8 mouse cellular contexts compared by ENCODE assay signal in the genomic region with DNA sequence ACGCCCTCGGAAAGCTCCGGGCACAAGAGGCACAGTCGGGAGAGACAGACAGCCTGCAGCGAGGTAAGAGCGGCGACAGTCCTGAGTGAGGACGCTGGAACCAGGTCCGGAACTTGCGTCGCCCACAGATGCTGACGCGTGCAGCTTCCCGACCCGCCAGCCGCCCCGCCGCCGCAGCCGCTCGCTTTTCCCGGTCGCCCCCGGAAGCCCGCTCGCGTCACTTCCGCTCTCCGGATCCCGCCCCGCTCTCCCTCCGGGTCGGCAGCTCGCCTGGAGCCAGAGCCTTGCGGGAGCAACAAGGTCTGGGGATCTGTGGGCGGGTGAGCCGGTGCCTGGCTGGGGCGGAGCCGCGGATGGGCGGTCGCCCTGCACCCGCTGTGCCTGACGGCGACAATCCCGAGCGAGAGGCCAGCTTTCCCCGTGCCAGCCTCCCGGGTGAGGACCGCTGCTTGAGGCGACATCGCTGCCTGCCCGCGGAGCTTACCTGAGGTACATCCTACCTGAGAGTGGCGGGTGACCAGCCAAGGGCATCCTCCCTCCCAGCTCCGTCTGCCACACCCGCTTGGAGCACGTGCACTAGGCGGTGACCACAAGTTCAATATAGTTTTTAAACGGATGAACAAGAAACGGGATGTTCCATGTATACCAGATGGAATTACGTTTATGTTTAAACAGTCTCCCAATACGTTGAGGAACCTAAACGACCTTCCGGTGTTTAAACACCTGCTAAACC. TPM values are rescaled to one million over a fixed set of nuclear protein-coding genes. Genes with fewer than 3 reads are reported as not detected.
DNase-seq lines count a peak whose midpoint lies in the region; ATAC-seq and TF ChIP-seq lines count a peak whose summit lies in the region.

Gene Ago3, minus strand, starts transcription at position 210 of the 733 bp plus-strand sequence.

- peaks cover 22% of the 10 kb centered on the region for H3K4me1 ChIP-seq in G1E (ENCODE audit: insufficient read depth, low read depth, low read length)
- peaks cover 3% of the 10 kb centered on the region; the same call in 1 of the 2 replicates for H3K4me1 ChIP-seq in forebrain, postnatal 0 days (ENCODE audit: insufficient read depth)
- H3K4me1 ChIP-seq in lung, embryonic 16.5 days (replicated peaks; ENCODE audit: control insufficient read depth, insufficient read depth, low read length): peaks cover 4% of the 10 kb centered on the region; the same call in 1 of the 2 replicates

- no peak for TF ChIP-seq CTCF in G1E (IDR thresholded peaks at IDR 0.05; ENCODE audit: low read depth, low read length)
- no peak for TF ChIP-seq CTCF in forebrain, postnatal 0 days (IDR thresholded peaks at IDR 0.05; ENCODE audit: low read depth)

- H3K9ac ChIP-seq in forebrain, postnatal 0 days: peak within 1 kb of the TSS; percentile 81
- peak within 1 kb of the TSS; percentile 91 for H3K9ac ChIP-seq in lung, embryonic 16.5 days (ENCODE audit: low read length)

- H3K4me2 ChIP-seq in forebrain, postnatal 0 days (ENCODE audit: low read depth): peak within 1 kb of the TSS; percentile 84
- peak within 1 kb of the TSS; percentile 88 for H3K4me2 ChIP-seq in lung, embryonic 16.5 days (ENCODE audit: low read depth, low read length)

- no peaks in the 10 kb centered on the region for H3K27me3 ChIP-seq in G1E (ENCODE audit: insufficient read depth, low read length)
- H3K27me3 ChIP-seq in forebrain, postnatal 0 days (ENCODE audit: insufficient read depth, low read length): no peaks in the 10 kb centered on the region
- H3K27me3 ChIP-seq in lung, embryonic 16.5 days (ENCODE audit: control insufficient read depth, insufficient read depth, low read depth, low read length): no peaks in the 10 kb centered on the region

- peak; percentile 90 for ATAC-seq in G1E (ENCODE audit: extremely low read depth, insufficient number of reproducible peaks, low FRiP score, poor library complexity, severe bottlenecking)
- ATAC-seq in forebrain, postnatal 0 days: peak; percentile 97
- ATAC-seq in hematopoietic stem cell, adult 5-6 weeks (replicated peaks in 1 of 2; ENCODE audit: insufficient read depth in 1 of 2, low FRiP score in 2 of 2, low TSS enrichment in 1 of 2, low read depth in 1 of 2, poor library complexity in 2 of 2, severe bottlenecking in 2 of 2): peak; percentile 84 to 92
- peak; percentile 98 for ATAC-seq in lung, embryonic 16.5 days (ENCODE audit: low read depth)

- no peaks in the 10 kb centered on the region for H3K9me3 ChIP-seq in G1E (replicated peaks)
- H3K9me3 ChIP-seq in forebrain, postnatal 0 days (ENCODE audit: low read length): no peaks in the 10 kb centered on the region
- no peaks in the 10 kb centered on the region for H3K9me3 ChIP-seq in lung, embryonic 16.5 days (ENCODE audit: control insufficient read depth, low read length)

- peaks cover 18% of the 10 kb centered on the region for H3K36me3 ChIP-seq in G1E (replicated peaks)
- H3K36me3 ChIP-seq in forebrain, postnatal 0 days (ENCODE audit: insufficient read depth): no peaks in the 10 kb centered on the region
- H3K36me3 ChIP-seq in lung, embryonic 16.5 days (ENCODE audit: control insufficient read depth, insufficient read depth, low read length): no peaks in the 10 kb centered on the region

- peak within 1 kb of the TSS; percentile 100 for H3K4me3 ChIP-seq in G1E (ENCODE audit: low read depth, low read length)
- peak within 1 kb of the TSS; percentile 95 for H3K4me3 ChIP-seq in forebrain, postnatal 0 days (ENCODE audit: low read depth, low read length)
- H3K4me3 ChIP-seq in lung, embryonic 16.5 days (ENCODE audit: low read length): peak within 1 kb of the TSS; percentile 94

- WGBS in forebrain, postnatal 0 days: 3% methylated on average over 46 of the region's 65 CpGs
- WGBS in lung, embryonic 16.5 days: under 1% methylated on average over 62 of the region's 65 CpGs

- peak within 1 kb of the TSS; percentile 84 for H3K27ac ChIP-seq in forebrain, postnatal 0 days (ENCODE audit: low read depth, low read length)
- peak within 1 kb of the TSS; percentile 89 for H3K27ac ChIP-seq in lung, embryonic 16.5 days (ENCODE audit: low read length)

- DNase-seq in G1E (ENCODE audit: low spot score): peak; percentile 95
- peak; percentile 96 for DNase-seq in cerebellum, adult 18-20 months
- DNase-seq in forebrain, postnatal 0 days: peak; percentile 91
- peak; percentile 70 for DNase-seq in layer of hippocampus, adult 9-10 months (ENCODE audit: low spot score)
- DNase-seq in ovary, postnatal 10 days (ENCODE audit: low spot score): peak; percentile 80
- peak; percentile 83 to 91 for DNase-seq in thymus, postnatal 10 days (ENCODE audit: low spot score in 2 of 2)

RNA-seq across cellular contexts. Expression of gene Ago3, which starts in this region (rescaled TPM):
- total RNA-seq in G1E (2014; fragmentation: Nextera tagmentation) (18.0 and 24.7 TPM in 2 replicates), G1E (2017) (6.3 and 8.9 TPM in 2 replicates)
- polyA plus RNA-seq in G1E (2012): 3.1 and 6.6 TPM in 2 replicates
- 7.3 and 11.4 TPM in 2 replicates for total RNA-seq in forebrain, postnatal 0 days (2014; rRNA removed)
- polyA plus RNA-seq in forebrain, postnatal 0 days (2015; fragmentation: Nextera tagmentation; extraction: Ambion mirVana): 9.6 and 13.2 TPM in 2 replicates
- 7.5 and 13.1 TPM in 2 replicates for total RNA-seq in hematopoietic stem cell, adult 5-6 weeks (2017)
- 17.9 and 19.7 TPM in 2 replicates for polyA plus RNA-seq in lung, embryonic 16.5 days (2015; fragmentation: Nextera tagmentation; extraction: Ambion mirVana)

Comparison
In these comparisons a context has a peak if more than half of its experiments do, and no peak if none do; other contexts are left out.
1. Peak in every context shown above with its lines: DNase-seq, ATAC-seq, H3K4me3 ChIP-seq and H3K27ac ChIP-seq.